Mouse (Mus musculus): ENCODE data around the gene Dusp21. TPM values are rescaled to one million over a fixed set of nuclear protein-coding genes. Genes with fewer than 3 reads are reported as not detected.

The Dusp21 gene
- polyA plus RNA-seq, 1 experiment from 2014 or later, result not detected

DNA sequence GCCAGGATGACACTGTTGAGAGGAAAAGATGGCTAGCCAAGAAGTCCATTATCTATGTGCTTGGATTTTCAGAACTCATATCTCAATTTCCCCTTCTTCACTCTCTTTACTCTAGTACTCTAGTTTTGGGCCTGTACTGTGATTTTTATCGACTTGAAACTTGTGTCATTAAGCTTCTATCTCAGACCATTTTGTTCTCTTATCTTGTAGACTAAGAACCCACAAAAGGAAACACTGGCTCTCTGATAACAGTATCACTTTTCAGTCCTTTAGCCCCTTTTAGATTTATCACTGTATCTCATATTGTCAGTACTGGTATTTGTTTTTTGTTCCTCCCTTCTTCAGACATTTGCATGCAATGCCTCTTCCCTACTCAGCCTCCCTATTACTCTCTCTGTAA lies 33.8 kb downstream of the Dusp21 start:
- WGBS, result 89% methylated on average over 1 of the region's 1 CpGs
- Histone ChIP-seq H3K4me1 (no peaks in the 10 kb centered on the region), H3K36me3 (ENCODE audit: poor library complexity, severe bottlenecking) (no peaks in the 10 kb centered on the region), H3K27ac (no peak overlapping the region), H3K4me2 (no peak overlapping the region), H3K4me3 (no peak overlapping the region), H3K9ac (no peak overlapping the region), H3K9me3 (replicated peaks) (no peaks in the 10 kb centered on the region), H3K27me3 (no peaks in the 10 kb centered on the region)
- ATAC-seq, result no peak

DNA sequence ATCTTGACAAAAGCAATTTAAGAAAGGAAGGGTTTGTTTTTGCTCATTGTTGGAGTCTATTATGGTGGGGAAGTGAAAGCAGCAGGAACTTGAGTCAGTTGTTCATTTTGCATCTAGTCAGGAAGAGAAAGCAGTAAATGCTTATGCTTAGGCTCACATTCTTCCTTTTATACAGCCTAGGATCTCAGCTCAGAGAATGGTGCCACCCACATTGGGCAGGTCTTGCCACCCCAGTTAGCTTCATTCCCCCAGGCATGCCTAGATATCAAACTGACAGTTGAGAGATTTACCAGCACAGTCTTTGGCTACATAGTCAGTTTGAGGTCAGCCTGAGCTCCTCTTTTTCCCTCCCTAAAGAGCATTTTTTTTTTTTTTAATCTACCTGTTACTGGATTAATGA lies 41.5 kb downstream of the Dusp21 start:
- no peak overlapping the region for H3K9ac ChIP-seq
- no peaks in the 10 kb centered on the region for H3K4me1 ChIP-seq
- H3K27ac ChIP-seq, result no peak overlapping the region
- no peak overlapping the region for H3K4me2 ChIP-seq
- no peaks in the 10 kb centered on the region for H3K27me3 ChIP-seq
- no peaks in the 10 kb centered on the region; the same call in 1 of the 2 replicates for H3K9me3 ChIP-seq (replicated peaks)
- no peak overlapping the region for H3K4me3 ChIP-seq
- no peak for ATAC-seq
- 0 out of 2 replicates have a peak, but pooled peaks cover 4% of the 10 kb centered on the region for H3K36me3 ChIP-seq (ENCODE audit: poor library complexity, severe bottlenecking)

DNA sequence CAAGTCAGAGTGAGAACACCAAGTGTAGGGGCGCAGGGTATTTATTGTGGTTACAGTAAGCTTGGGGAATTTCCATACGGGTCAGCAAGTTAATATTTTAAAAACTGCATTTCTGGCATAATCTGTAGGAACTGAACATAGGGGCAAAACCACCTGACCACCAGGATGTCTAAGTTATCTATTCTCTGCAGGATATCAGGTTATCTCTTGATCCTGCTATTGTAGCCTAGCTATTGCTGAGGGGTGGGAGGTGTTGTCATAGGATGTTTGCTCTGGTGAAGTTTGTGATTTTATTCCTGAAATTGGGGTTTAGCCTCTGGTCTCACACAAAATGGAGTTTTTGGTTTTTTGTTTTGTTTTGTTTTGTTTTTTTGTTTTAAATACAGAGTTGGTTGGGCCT lies 42.6 kb downstream of the Dusp21 start:
- no peak overlapping the region for H3K4me2 ChIP-seq
- ATAC-seq, result no peak
- no peaks in the 10 kb centered on the region for H3K4me1 ChIP-seq
- WGBS, result 98% methylated on average over 2 of the region's 2 CpGs
- H3K36me3 ChIP-seq (ENCODE audit: poor library complexity, severe bottlenecking), result 0 out of 2 replicates have a peak, but pooled peaks cover 4% of the 10 kb centered on the region
- no peaks in the 10 kb centered on the region for H3K27me3 ChIP-seq
- H3K27ac ChIP-seq, result no peak overlapping the region
- H3K9ac ChIP-seq, result no peak overlapping the region
- H3K4me3 ChIP-seq, result no peak overlapping the region
- H3K9me3 ChIP-seq (replicated peaks), result no peaks in the 10 kb centered on the region; the same call in 1 of the 2 replicates

Other genes with a start within 250 kb of the Dusp21 start
- 19.4 and 21.0 TPM in 2 replicates for gene Kdm6a, start 16.7 kb downstream of the Dusp21 start, polyA plus RNA-seq (2015; fragmentation: Nextera tagmentation; extraction: Ambion mirVana)

All from forebrain, embryonic 13.5 days (tissue).